ENCODE assay signal across 14 mouse cellular contexts in the genomic region with DNA sequence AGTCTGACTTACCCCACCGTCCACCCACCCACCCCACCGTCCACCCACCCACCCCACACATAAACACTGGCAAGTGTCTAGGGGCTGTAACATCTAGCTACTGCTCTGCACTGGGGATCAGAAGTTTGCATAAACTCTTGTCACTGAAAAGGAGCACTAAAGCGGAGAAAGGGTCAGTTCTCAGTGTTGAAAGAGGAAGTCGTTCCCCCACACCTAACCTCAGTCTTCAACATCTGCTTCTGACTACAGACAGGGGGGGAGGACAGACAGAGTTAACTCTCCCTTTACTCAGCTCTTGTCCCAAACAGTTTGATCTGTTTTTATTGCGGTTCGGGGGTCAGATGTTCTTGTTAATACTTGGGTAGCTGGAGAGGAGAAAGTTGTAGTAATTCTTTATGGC. TPM values are rescaled to one million over a fixed set of nuclear protein-coding genes. Genes with fewer than 3 reads are reported as not detected.
DNase-seq lines count a peak whose midpoint lies in the region; ATAC-seq and TF ChIP-seq lines count a peak whose summit lies in the region.
"Had no signal": no experiment of that assay in that cellular context is flagged by ENCODE, and none has a peak within 500 bp of the region (broad histone marks: within the 10 kb centered on the region; RNA-seq: fewer than 3 reads in every experiment).

No protein-coding gene starts in this region.

- no peaks in the 10 kb centered on the region for H3K79me2 ChIP-seq in MEL (ENCODE audit: control insufficient read depth, insufficient read depth, low read length, poor library complexity)

- no peak overlapping the region for H3K9ac ChIP-seq in MEL (ENCODE audit: control insufficient read depth, low read depth, low read length, poor library complexity, severe bottlenecking)
- H3K9ac ChIP-seq: hindbrain, embryonic 13.5 days; limb, embryonic 15.5 days; midbrain, embryonic 13.5 days had no signal

- no peak for TF ChIP-seq RAD21 in MEL (IDR thresholded peaks at IDR 0.05; ENCODE audit: low read depth, low read length)

- TF ChIP-seq CTCF in spleen, adult 2 months (IDR thresholded peaks at IDR 0.05; ENCODE audit: extremely low read depth, insufficient read depth, insufficient read length, insufficient replicate concordance): no peak
- TF ChIP-seq CTCF in MEL (IDR thresholded peaks at IDR 0.05 in 2 of 3, conservative IDR thresholded peaks at IDR 0.05 in 1 of 3; ENCODE audit: control insufficient read depth in 1 of 3, insufficient read depth in 1 of 3, low read depth in 2 of 3, low read length in 3 of 3, poor library complexity in 1 of 3, severe bottlenecking in 1 of 3): no peak

- WGBS in spleen, adult 2 months: 8% methylated on average over 6 of the region's 6 CpGs

- no peak overlapping the region for H3K4me3 ChIP-seq in spleen, adult 2 months (ENCODE audit: extremely low read depth, insufficient read depth, insufficient read length)
- H3K4me3 ChIP-seq in MEL (ENCODE audit: control insufficient read depth in 1 of 2, insufficient read depth in 1 of 2, low read depth in 2 of 2, low read length in 2 of 2): no peak overlapping the region
- H3K4me3 ChIP-seq: hindbrain, embryonic 13.5 days; limb, embryonic 15.5 days; midbrain, embryonic 13.5 days had no signal

- TF ChIP-seq EP300 in MEL (IDR thresholded peaks at IDR 0.05; ENCODE audit: low read depth in 1 of 2, low read length in 2 of 2): no peak

- peak; percentile 60 for ATAC-seq in megakaryocyte, adult 5-6 weeks (ENCODE audit: poor library complexity, severe bottlenecking)
- ATAC-seq: midbrain, embryonic 13.5 days had no signal

- H3K4me1 ChIP-seq in spleen, adult 2 months (ENCODE audit: control insufficient read depth, insufficient read depth, insufficient read length): peaks cover 50% of the 10 kb centered on the region
- peaks cover 5 to 7% of the 10 kb centered on the region in 2 experiments for H3K4me1 ChIP-seq in MEL (ENCODE audit: control insufficient read depth in 1 of 2, insufficient read depth in 2 of 2, low read length in 2 of 2)

- H3K9me3 ChIP-seq in MEL (replicated peaks; ENCODE audit: insufficient read depth, low read length): no peaks in the 10 kb centered on the region
- H3K9me3 ChIP-seq: hindbrain, embryonic 13.5 days; limb, embryonic 15.5 days; midbrain, embryonic 13.5 days had no signal

- H3K36me3 ChIP-seq in spleen, adult 2 months (ENCODE audit: control insufficient read depth, insufficient read depth, low read length): no peaks in the 10 kb centered on the region
- H3K36me3 ChIP-seq in MEL (ENCODE audit: control insufficient read depth in 1 of 2, insufficient read depth in 2 of 2, low read length in 2 of 2): peaks cover 0 to 2% of the 10 kb centered on the region in 2 experiments; a peak in 1 of 4 replicates
- H3K36me3 ChIP-seq: hindbrain, embryonic 13.5 days had no signal

- H3K27ac ChIP-seq in spleen, adult 2 months (ENCODE audit: insufficient read depth, low read length): no peak overlapping the region
- no peak overlapping the region for H3K27ac ChIP-seq in MEL (ENCODE audit: control insufficient read depth, low read depth, low read length)
- H3K27ac ChIP-seq: hindbrain, embryonic 13.5 days; kidney, postnatal 0 days; limb, embryonic 15.5 days; midbrain, embryonic 13.5 days had no signal

- no peaks in the 10 kb centered on the region for H3K27me3 ChIP-seq in spleen, adult 2 months (ENCODE audit: control insufficient read depth, insufficient read depth, low read length)
- no peaks in the 10 kb centered on the region for H3K27me3 ChIP-seq in MEL (ENCODE audit: control insufficient read depth in 1 of 2, insufficient read depth in 2 of 2, low read length in 2 of 2)
- H3K27me3 ChIP-seq: hindbrain, embryonic 13.5 days; limb, embryonic 15.5 days; midbrain, embryonic 13.5 days had no signal

- no peak for TF ChIP-seq POLR2A in spleen, adult 2 months (IDR thresholded peaks at IDR 0.05; ENCODE audit: low read depth, low read length)
- no peak for TF ChIP-seq POLR2A in MEL (IDR thresholded peaks at IDR 0.05; ENCODE audit: control insufficient read depth in 1 of 2, insufficient read depth in 1 of 2, low read depth in 1 of 2, low read length in 2 of 2, poor library complexity in 1 of 2)

- peak; percentile 33 to 61 for DNase-seq in spleen, adult 2 months (ENCODE audit: low read depth in 1 of 2, low spot score in 2 of 2)
- no peak for DNase-seq in spleen, adult 18-20 months
- peak; percentile 67 for DNase-seq in MEL (ENCODE audit: low read depth, low spot score)
- no peak for DNase-seq in left cerebral cortex, adult 8-10 months (ENCODE audit: low spot score in 2 of 2)
- DNase-seq in cerebellum, postnatal 25 days: no peak
- no peak for DNase-seq in adrenal gland, postnatal 10 days
- DNase-seq: cerebellum, adult 9-10 months; gastrocnemius, postnatal 14 days; kidney, adult 11 months had no signal

TF ChIP-seq in MEL, 35 proteins besides CTCF, POLR2A, EP300 and RAD21:
- TF ChIP-seq MAFK (IDR thresholded peaks at IDR 0.05; ENCODE audit: borderline replicate concordance, low read depth, low read length): no peak
- TF ChIP-seq SMC3 (IDR thresholded peaks at IDR 0.05; ENCODE audit: low read depth, low read length): no peak
- no peak for TF ChIP-seq ZMIZ1 (IDR thresholded peaks at IDR 0.05; ENCODE audit: low read depth, low read length)
- no peak for TF ChIP-seq ZC3H11A (IDR thresholded peaks at IDR 0.05; ENCODE audit: low read depth, low read length)
- no peak for TF ChIP-seq KAT2A (conservative IDR thresholded peaks at IDR 0.05; ENCODE audit: low read depth, low read length)
- TF ChIP-seq CHD2 (IDR thresholded peaks at IDR 0.05; ENCODE audit: low read length): no peak
- no peak for TF ChIP-seq BHLHE40 (IDR thresholded peaks at IDR 0.05; ENCODE audit: borderline replicate concordance, low read depth, low read length)
- no peak for TF ChIP-seq NRF1 (IDR thresholded peaks at IDR 0.05; ENCODE audit: insufficient read depth, low read depth, low read length, poor library complexity, severe bottlenecking)
- no peak for TF ChIP-seq MAX (IDR thresholded peaks at IDR 0.05; ENCODE audit: low read length)
- TF ChIP-seq USF1 (IDR thresholded peaks at IDR 0.05; ENCODE audit: low read depth, low read length): no peak

RNA-seq across cellular contexts. Expression of gene Cblb, which starts 59.9 kb away (rescaled TPM):
- 18.1 and 21.1 TPM in 2 replicates for polyA plus RNA-seq in spleen, adult 2 months (2012; rRNA removed)
- 1.5 and 1.9 TPM in 2 replicates for total RNA-seq in MEL (2012; rRNA removed)
- 1 to 10 TPM in 1 of 2 experiments, not detected in 1; 5.7 TPM for polyA plus RNA-seq in MEL (2012; ENCODE audit: insufficient read depth in 1 of 2, insufficient read length in 2 of 2, low read depth in 1 of 2, low replicate concordance in 2 of 2, missing spikeins in 1 of 2)
- 21.0 and 24.3 TPM in 2 replicates for total RNA-seq in megakaryocyte, adult 5-6 weeks (2015)
- total RNA-seq in megakaryocyte, adult 5-6 weeks (2017): 8.8 and 13.5 TPM in 2 replicates
- 10 to 100 TPM; 17.9 to 19.4 (median 19.1) TPM for total RNA-seq in left cerebral cortex, adult 8-10 months (2022)
- total RNA-seq in adrenal gland, postnatal 10 days (2021): 10 to 100 TPM; 25.1 to 27.0 TPM

Comparison
In these comparisons a context has a peak if more than half of its experiments do, and no peak if none do; other contexts are left out.
1. DNase-seq: peak in spleen, adult 2 months (2 of 2) and MEL (single experiment); none in spleen, adult 18-20 months (0 of 2), left cerebral cortex, adult 8-10 months (0 of 2), cerebellum, postnatal 25 days (0 of 2) and adrenal gland, postnatal 10 days (single experiment).